Mouse (Mus musculus) lung, adult 2 months (tissue): ENCODE results near the gene Rfx4.

Source experiments
- CTCF ChIP-seq: fragments of 200-500 bp; IDR thresholded peaks from 2 replicates; pipeline ENCODE4 v1.5.1; 2011; ENCODE audit warnings: mild to moderate bottlenecking, low read length, control low read depth; ENCODE audit not compliant: insufficient read depth
- POLR2A ChIP-seq: fragments of 200-500 bp; IDR thresholded peaks from 2 replicates; pipeline ENCODE4 v1.6.1; 2011; ENCODE audit warnings: low read depth, mild to moderate bottlenecking, control low read depth, low read length, borderline replicate concordance; ENCODE audit errors: extremely low read depth

DNA sequence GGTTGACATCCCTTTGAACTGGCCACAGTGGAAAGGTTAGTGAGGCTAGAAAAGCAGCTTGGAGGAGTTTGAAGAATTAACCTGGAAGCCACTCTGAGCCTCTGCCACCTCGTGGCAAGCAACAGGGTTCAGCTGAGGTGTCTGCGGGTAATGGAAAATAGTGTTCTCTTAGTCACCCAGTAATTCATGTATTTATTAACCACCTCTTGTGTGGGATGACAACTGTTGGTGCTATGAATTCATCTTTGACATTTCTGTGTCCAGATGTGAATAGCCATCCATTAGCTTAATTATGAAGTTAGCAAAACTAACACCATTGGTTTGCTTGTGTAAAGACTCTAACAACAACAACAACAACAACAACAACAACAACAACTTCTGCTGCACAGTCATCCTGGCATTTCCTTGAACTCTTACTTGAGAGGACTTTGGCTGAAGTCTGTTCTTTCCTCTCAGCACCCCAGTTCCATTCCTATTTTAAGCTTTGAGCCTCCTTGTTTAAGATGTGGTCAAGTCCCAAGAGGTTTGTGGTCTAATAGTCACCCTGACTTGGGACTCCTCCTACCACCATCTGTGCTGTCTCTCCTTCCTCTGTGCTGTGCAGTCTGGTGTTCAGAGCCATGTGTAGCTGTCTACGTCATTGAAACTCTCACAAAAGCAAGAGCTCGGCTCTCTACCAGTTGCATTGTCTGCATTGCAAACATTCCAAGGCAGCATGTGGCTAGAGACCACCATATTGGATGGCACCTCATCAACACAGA is 60.0 kb downstream of the Rfx4 start:
- TF ChIP-seq CTCF (no peak), POLR2A (no peak)
